Mouse (Mus musculus): ENCODE results near the gene Zmat5.

- TF ChIP-seq POLR2A (IDR thresholded peaks at IDR 0.05; ENCODE audit: borderline replicate concordance, extremely low read depth, insufficient read depth, insufficient read length, poor library complexity, severe bottlenecking) (no peak), CTCF (IDR thresholded peaks at IDR 0.05; ENCODE audit: borderline replicate concordance, extremely low read depth, insufficient read depth, insufficient read length) (no peak)
Observed at GRCm38 (mm10) chr11:4661324-4661723, 43.2 kb upstream of the Zmat5 start.

Measured in brain, embryonic 14.5 days (tissue).